Mouse (Mus musculus) liver, embryonic 15.5 days (tissue): ENCODE data around the gene Dock2. TPM values are rescaled to one million over a fixed set of nuclear protein-coding genes. Genes with fewer than 3 reads are reported as not detected.
"Not testable (repeated sequence)": the region's sequence is repeated elsewhere in the genome, so short reads cannot be mapped to it uniquely, and the experiment has no call there.

Source experiments
- ATAC-seq: fragments of 200-750 bp; cut with Nextera tagmentation; 2 replicates; pipeline ENCODE4 v1.8.0; 2017; ENCODE audit warnings: moderate number of reproducible peaks, mild to moderate bottlenecking, moderate library complexity; ENCODE audit not compliant: insufficient read depth
- H3K27ac ChIP-seq: fragments of 300-500 bp; sonication (generic); replicated peaks from 2 replicates; pipeline ENCODE4 v1.5.1; 2015; ENCODE audit warnings: mild to moderate bottlenecking, inconsistent platforms
- H3K27me3 ChIP-seq: fragments of 300-500 bp; sonication (generic); 2 replicates; pipeline ENCODE4 v1.6.1; 2015; ENCODE audit warnings: mild to moderate bottlenecking, inconsistent platforms
- H3K36me3 ChIP-seq: fragments of 300-500 bp; sonication (generic); replicated peaks from 2 replicates; pipeline ENCODE4 v1.6.1; 2015; ENCODE audit warnings: moderate library complexity, mild to moderate bottlenecking, inconsistent platforms
- H3K4me1 ChIP-seq: fragments of 300-500 bp; sonication (generic); replicated peaks from 2 replicates; pipeline ENCODE4 v1.6.1; 2015; ENCODE audit warnings: inconsistent platforms
- H3K4me2 ChIP-seq: fragments of 300-500 bp; sonication (generic); 2 replicates; pipeline ENCODE4 v1.6.1; 2015; ENCODE audit warnings: moderate library complexity, mild to moderate bottlenecking, inconsistent platforms
- H3K4me3 ChIP-seq: fragments of 300-500 bp; sonication (generic); replicated peaks from 2 replicates; pipeline ENCODE4 v1.5.1; 2015; ENCODE audit warnings: mild to moderate bottlenecking, inconsistent platforms
- H3K9ac ChIP-seq: fragments of 300-500 bp; sonication (generic); 2 replicates; pipeline ENCODE4 v1.6.1; 2015; ENCODE audit warnings: moderate library complexity, mild to moderate bottlenecking, inconsistent platforms
- H3K9me3 ChIP-seq: fragments of 300-500 bp; sonication (generic); replicated peaks from 2 replicates; pipeline ENCODE4 v1.6.1; 2016; ENCODE audit warnings: inconsistent platforms
- WGBS: fragments of 180-500 bp; shearing (Covaris S2); methylation state at CpG from one replicate; pipeline ENCODE4 v1.1.7; 2015; ENCODE audit warnings: mixed read lengths; ENCODE audit not compliant: insufficient replicate concordance; 5-methylcytosine and 5-hydroxymethylcytosine counted together
- polyA plus RNA-seq: library from polyadenylated mRNA; unstranded; fragments of >200 nt; fragmentation: Nextera tagmentation; extraction: Ambion mirVana; gene quantifications from 2 replicates; pipeline ENCODE4 v1.2.1, GENCODE M21; 2015

Gene Dock2
- polyA plus RNA-seq, result 4.6 and 5.1 TPM in 2 replicates

DNA sequence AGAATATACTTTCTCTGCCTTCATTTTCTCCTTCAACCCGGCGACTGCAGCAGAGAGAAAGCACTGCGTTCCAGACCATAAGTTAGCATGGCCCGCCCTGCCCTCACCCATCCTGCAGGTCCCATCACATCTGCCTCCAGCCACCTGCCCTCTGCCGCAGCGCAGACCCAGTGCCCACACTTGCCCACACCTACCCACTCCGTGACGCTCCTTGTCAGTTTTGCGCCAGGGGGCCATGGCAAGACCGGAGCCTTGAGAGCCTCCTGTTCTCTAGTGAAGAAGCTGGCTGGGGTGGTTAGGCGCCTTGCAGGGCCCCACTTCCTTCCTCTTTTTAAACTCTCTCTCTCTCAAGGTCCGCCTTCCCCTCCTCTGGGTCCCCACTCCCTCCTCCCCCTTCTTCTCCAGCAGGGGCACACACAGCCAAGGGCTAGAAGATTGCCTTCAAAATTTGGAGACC lies at the start of gene Dock2:
Gene Dock2 (minus strand): TSS at position 306 of the 457 bp plus-strand sequence.
- H3K36me3 ChIP-seq, result no peaks in the 10 kb centered on the region
- H3K9ac ChIP-seq, result no peak within 1 kb of the TSS
- 12% methylated on average over 12 of the region's 12 CpGs for WGBS
- ATAC-seq, result peak; percentile 56
- peak within 1 kb of the TSS; percentile 45 for H3K4me3 ChIP-seq
- H3K9me3 ChIP-seq, result no peaks in the 10 kb centered on the region
- H3K4me1 ChIP-seq, result peaks cover 6% of the 10 kb centered on the region; the same call in 1 of the 2 replicates
- H3K27ac ChIP-seq, result peak within 1 kb of the TSS; percentile 38; the same call in 1 of the 2 replicates
- peak within 1 kb of the TSS; percentile 56 for H3K4me2 ChIP-seq
- no peaks in the 10 kb centered on the region for H3K27me3 ChIP-seq

DNA sequence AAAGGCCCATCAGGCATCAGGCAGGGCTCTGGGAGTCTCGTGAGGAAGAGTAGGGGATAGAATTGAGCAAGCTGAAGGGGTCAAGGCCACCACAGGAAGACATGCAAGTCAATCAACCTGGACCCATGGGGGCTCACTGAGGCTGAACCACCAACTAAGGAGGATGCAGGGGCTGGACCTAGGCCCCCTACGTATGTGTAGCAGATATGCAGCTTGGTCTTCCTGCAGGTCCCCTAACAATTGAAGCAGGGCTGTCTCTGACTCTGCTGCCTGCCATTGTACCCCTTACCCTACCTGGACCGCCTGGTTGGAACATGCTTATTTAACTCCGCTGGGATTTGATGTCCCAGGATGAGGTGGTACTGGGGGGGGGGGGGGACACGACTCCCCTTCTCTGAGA lies 49.0 kb upstream of the Dock2 start:
- peak overlapping the region; percentile 89 for H3K4me2 ChIP-seq
- peak overlapping the region; percentile 76 for H3K9ac ChIP-seq
- ATAC-seq, result no peak
- H3K27ac ChIP-seq, result peak overlapping the region; percentile 84; the same call in 1 of the 2 replicates
- peaks cover 26% of the 10 kb centered on the region for H3K4me1 ChIP-seq
- H3K27me3 ChIP-seq, result no peaks in the 10 kb centered on the region
- peaks cover 32% of the 10 kb centered on the region for H3K36me3 ChIP-seq
- H3K4me3 ChIP-seq, result peak overlapping the region; percentile 84
- H3K9me3 ChIP-seq, result no peaks in the 10 kb centered on the region
- 8% methylated on average over 4 of the region's 5 CpGs for WGBS

DNA sequence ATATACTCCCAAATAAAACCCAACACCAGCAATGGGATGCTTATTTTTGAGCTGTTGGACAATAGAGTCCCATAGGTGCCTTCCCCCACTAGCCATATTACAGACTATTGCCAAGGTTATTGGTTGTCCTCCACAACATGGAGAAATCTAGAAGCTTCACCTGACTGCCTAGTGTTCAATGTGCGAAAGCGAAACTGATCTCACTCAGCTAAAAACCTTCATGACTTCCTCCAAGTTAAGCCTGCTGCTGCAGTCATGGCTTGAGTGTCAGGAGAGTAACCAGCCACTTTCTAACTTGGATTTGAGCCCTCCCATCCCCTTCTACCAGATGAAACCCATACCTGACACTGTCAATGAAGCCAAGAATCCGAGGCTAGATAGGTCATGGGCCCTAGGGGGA lies 44.1 kb upstream of the Dock2 start:
- no peak overlapping the region for H3K27ac ChIP-seq
- no peak overlapping the region for H3K4me2 ChIP-seq
- no peaks in the 10 kb centered on the region for H3K27me3 ChIP-seq
- ATAC-seq, result no peak
- WGBS, result 85% methylated on average over 3 of the region's 3 CpGs
- peaks cover 17% of the 10 kb centered on the region for H3K4me1 ChIP-seq
- H3K9ac ChIP-seq, result no peak overlapping the region
- H3K36me3 ChIP-seq, result peaks cover 63% of the 10 kb centered on the region
- no peak overlapping the region for H3K4me3 ChIP-seq
- no peaks in the 10 kb centered on the region for H3K9me3 ChIP-seq

GRCm38 (mm10) chr11:34826940-34827339 lies 43.2 kb upstream of the Dock2 start:
- H3K9ac ChIP-seq, result no peak overlapping the region
- H3K27ac ChIP-seq, result no peak overlapping the region
- peaks cover 69% of the 10 kb centered on the region for H3K36me3 ChIP-seq
- peaks cover 9% of the 10 kb centered on the region for H3K4me1 ChIP-seq
- no peak for ATAC-seq
- H3K27me3 ChIP-seq, result no peaks in the 10 kb centered on the region
- no peaks in the 10 kb centered on the region for H3K9me3 ChIP-seq
- WGBS, result 61% methylated on average over 2 of the region's 2 CpGs
- no peak overlapping the region for H3K4me2 ChIP-seq
- no peak overlapping the region for H3K4me3 ChIP-seq

DNA sequence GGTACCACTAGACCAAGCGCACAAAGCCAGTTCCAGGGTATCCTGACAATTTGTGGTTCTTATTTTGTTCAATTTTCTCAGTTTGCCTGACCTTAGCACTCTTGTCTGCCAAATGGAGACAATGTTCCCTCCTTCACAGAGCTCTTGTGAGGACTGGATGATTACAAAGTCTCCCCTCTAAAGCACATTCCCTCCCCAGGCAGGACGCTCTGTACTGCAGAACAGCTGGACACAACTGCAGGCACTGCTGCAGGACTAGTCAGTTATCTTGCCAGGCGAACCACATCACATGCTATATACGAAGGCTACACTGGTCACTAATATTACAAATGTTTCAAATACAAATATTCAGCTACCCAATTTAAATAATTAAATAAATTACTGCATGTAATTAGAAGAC lies 41.1 kb upstream of the Dock2 start:
- H3K9ac ChIP-seq, result no peak overlapping the region
- H3K36me3 ChIP-seq, result peaks cover 80% of the 10 kb centered on the region
- H3K27ac ChIP-seq, result no peak overlapping the region
- H3K27me3 ChIP-seq, result no peaks in the 10 kb centered on the region
- no peaks in the 10 kb centered on the region for H3K4me1 ChIP-seq
- H3K4me2 ChIP-seq, result no peak overlapping the region
- ATAC-seq, result no peak
- H3K4me3 ChIP-seq, result no peak overlapping the region
- 83% methylated on average over 4 of the region's 4 CpGs for WGBS
- no peaks in the 10 kb centered on the region for H3K9me3 ChIP-seq

DNA sequence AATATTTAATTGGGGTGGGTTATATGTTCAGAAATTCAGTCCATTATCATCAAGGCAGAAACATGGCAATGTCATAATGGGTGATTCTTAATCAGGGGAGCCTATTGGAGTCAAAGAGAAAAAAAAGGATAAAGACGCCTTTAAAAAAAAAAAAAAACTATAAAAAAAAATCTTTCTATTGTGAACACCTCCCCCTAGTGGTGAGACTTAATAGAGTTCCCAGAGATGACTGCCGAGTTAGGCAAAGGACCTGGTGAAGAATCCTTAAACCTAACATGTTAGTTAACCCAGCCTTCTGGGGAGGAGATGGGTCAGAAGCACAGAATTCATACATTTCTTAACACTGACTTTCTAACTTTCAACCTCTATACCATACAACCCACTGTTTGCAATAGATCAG lies 31.1 kb upstream of the Dock2 start:
- H3K36me3 ChIP-seq, result peaks cover 74% of the 10 kb centered on the region
- ATAC-seq, result no peak
- no peaks in the 10 kb centered on the region for H3K9me3 ChIP-seq
- no peak overlapping the region for H3K4me3 ChIP-seq
- WGBS, result 13% methylated on average over 2 of the region's 2 CpGs
- no peak overlapping the region for H3K4me2 ChIP-seq
- no peaks in the 10 kb centered on the region for H3K27me3 ChIP-seq
- H3K27ac ChIP-seq, result no peak overlapping the region
- H3K4me1 ChIP-seq, result no peaks in the 10 kb centered on the region
- H3K9ac ChIP-seq, result no peak overlapping the region

GRCm38 (mm10) chr11:34814319-34814718 lies 30.6 kb upstream of the Dock2 start:
- no peak overlapping the region for H3K27ac ChIP-seq
- H3K4me2 ChIP-seq, result no peak overlapping the region
- no peaks in the 10 kb centered on the region for H3K4me1 ChIP-seq
- no peak overlapping the region for H3K4me3 ChIP-seq
- no peaks in the 10 kb centered on the region for H3K27me3 ChIP-seq
- H3K36me3 ChIP-seq, result peaks cover 74% of the 10 kb centered on the region
- ATAC-seq, result no peak
- H3K9ac ChIP-seq, result no peak overlapping the region
- no peaks in the 10 kb centered on the region for H3K9me3 ChIP-seq
- WGBS, result 87% methylated on average over 6 of the region's 6 CpGs

- 72% methylated on average over 4 of the region's 4 CpGs for WGBS
- H3K27ac ChIP-seq, ATAC-seq, H3K36me3 ChIP-seq, H3K9ac ChIP-seq, H3K4me3 ChIP-seq, H3K9me3 ChIP-seq, H3K27me3 ChIP-seq, H3K4me1 ChIP-seq, H3K4me2 ChIP-seq: not testable (repeated sequence)
These were observed 21.3 kb upstream of the Dock2 start for GRCm38 (mm10) chr11:34805026-34805425.

DNA sequence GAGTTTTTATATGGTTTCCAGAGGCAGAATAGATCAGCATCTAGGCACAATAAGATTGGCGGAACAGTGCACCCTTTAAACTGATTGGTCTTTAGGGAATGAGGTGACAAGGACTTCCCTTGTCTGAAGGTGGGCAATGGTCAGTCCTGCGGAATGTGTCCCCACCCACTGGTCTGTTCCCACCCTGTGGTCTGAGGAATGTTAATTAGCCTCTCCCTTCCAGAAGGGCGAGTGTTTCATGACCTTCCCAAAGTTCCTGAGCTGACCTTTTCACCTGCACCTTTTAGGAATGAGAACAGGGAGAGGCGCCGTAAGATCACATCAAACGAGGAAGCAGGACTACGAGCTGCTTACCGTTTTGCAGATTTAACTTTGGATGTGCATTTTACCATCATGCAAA lies 14.4 kb upstream of the Dock2 start:
- not testable (repeated sequence) for H3K9ac ChIP-seq, H3K36me3 ChIP-seq, H3K4me3 ChIP-seq, ATAC-seq, H3K4me1 ChIP-seq, H3K27ac ChIP-seq, H3K9me3 ChIP-seq, H3K4me2 ChIP-seq, H3K27me3 ChIP-seq
- WGBS, result 60% methylated on average over 8 of the region's 8 CpGs

- WGBS, result 5% methylated on average over 4 of the region's 4 CpGs
- H3K4me2 ChIP-seq, result no peak overlapping the region
- no peak overlapping the region for H3K9ac ChIP-seq
- no peak overlapping the region for H3K27ac ChIP-seq
- no peaks in the 10 kb centered on the region for H3K36me3 ChIP-seq
- H3K4me3 ChIP-seq, result no peak overlapping the region
- H3K9me3 ChIP-seq, result no peaks in the 10 kb centered on the region
- H3K4me1 ChIP-seq, result no peaks in the 10 kb centered on the region
- no peak for ATAC-seq
- H3K27me3 ChIP-seq, result no peaks in the 10 kb centered on the region
These were observed 12.4 kb upstream of the Dock2 start for GRCm38 (mm10) chr11:34796097-34796496.

DNA sequence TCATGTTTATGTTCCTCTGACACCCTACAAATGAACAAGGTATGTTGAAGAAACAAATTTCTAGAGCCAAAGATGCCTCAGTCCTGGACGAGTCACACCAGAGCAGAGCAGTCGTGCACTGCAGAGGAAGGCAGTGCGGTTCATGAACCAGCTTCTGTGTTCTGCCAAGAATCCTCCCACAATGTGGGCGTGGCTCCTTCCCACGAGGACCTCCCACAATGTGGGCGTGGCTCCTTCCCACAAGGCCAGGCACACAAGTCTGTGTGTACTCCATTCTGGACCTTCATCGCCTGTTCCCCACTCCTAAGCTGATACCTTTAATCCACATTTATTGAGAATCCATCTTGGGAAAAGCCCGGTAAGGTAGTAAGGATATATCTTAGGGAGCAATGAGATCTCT lies 8.2 kb upstream of the Dock2 start:
- 41% methylated on average over 8 of the region's 8 CpGs for WGBS
- no peak for ATAC-seq
- H3K9me3 ChIP-seq, result no peaks in the 10 kb centered on the region
- no peaks in the 10 kb centered on the region for H3K4me1 ChIP-seq
- H3K36me3 ChIP-seq, result no peaks in the 10 kb centered on the region
- no peak overlapping the region for H3K27ac ChIP-seq
- no peaks in the 10 kb centered on the region for H3K27me3 ChIP-seq
- no peak overlapping the region for H3K4me2 ChIP-seq
- H3K9ac ChIP-seq, result no peak overlapping the region
- no peak overlapping the region for H3K4me3 ChIP-seq

- Histone ChIP-seq H3K4me3 (no peak overlapping the region), H3K9me3 (no peaks in the 10 kb centered on the region)
- no peak for ATAC-seq
These were observed 1.2 kb upstream of the Dock2 start for GRCm38 (mm10) chr11:34784864-34785263.

More at GRCm38 (mm10) chr11:34784864-34785263, 1.2 kb upstream of the Dock2 start:
- Histone ChIP-seq H3K4me2 (no peak overlapping the region), H3K4me1 (peaks cover 6% of the 10 kb centered on the region; the same call in 1 of the 2 replicates), H3K27me3 (no peaks in the 10 kb centered on the region), H3K9ac (no peak overlapping the region), H3K36me3 (no peaks in the 10 kb centered on the region), H3K27ac (no peak overlapping the region)
